Comparison of ENCODE assay signal across 8 mouse cellular contexts in the genomic region with DNA sequence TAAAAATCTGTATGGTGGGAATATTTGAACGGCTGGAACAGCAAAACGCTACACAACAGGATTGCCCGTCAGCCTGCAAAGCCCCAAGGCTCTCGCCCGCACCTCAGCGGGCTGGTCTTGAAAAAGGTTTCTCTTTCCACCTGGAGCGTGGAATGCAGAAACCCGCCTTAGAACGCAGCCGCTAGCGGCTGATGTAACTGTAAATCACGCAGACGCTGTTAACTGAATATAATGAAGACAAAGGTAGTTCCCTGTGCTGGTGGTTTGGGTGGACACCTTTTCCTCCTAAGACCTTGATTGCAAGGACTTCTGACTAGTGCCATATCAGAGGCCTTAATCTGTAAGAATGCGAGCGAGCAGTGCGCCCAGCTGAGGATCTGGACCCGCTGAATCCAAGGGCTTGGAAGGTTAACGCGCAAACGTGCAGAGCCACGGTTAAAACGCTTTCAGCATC. TPM values are rescaled to one million over a fixed set of nuclear protein-coding genes. Genes with fewer than 3 reads are reported as not detected.
A peak's percentile ranks its signal among the peaks of the same experiment; 100 is the strongest.
DNase-seq lines count a peak whose midpoint lies in the region; ATAC-seq and TF ChIP-seq lines count a peak whose summit lies in the region.

No protein-coding gene starts in this region.

- WGBS in kidney, postnatal 0 days = under 1% methylated on average over 22 of the region's 22 CpGs
- WGBS in hindbrain, embryonic 10.5 days = under 1% methylated on average over 22 of the region's 22 CpGs

- H3K9me3 ChIP-seq in kidney, postnatal 0 days (replicated peaks; ENCODE audit: low read length) = no peaks in the 10 kb centered on the region
- no peaks in the 10 kb centered on the region for H3K9me3 ChIP-seq in hindbrain, embryonic 10.5 days
- no peaks in the 10 kb centered on the region for H3K9me3 ChIP-seq in megakaryocyte, embryonic 14.5 days

- no peak; the same call in 1 of the 2 replicates for TF ChIP-seq CTCF in kidney, postnatal 0 days (IDR thresholded peaks at IDR 0.05; ENCODE audit: low read depth)

- no peaks in the 10 kb centered on the region for H3K36me3 ChIP-seq in kidney, postnatal 0 days (ENCODE audit: insufficient read depth, low read length)
- H3K36me3 ChIP-seq in hindbrain, embryonic 10.5 days = 0 out of 2 replicates have a peak, but pooled peaks cover 5% of the 10 kb centered on the region
- no peaks in the 10 kb centered on the region for H3K36me3 ChIP-seq in megakaryocyte, embryonic 14.5 days (replicated peaks; ENCODE audit: low read length)

- peak overlapping the region; percentile 96 for H3K4me2 ChIP-seq in kidney, postnatal 0 days (ENCODE audit: low read length)

- peak; percentile 1; the same call in 1 of the 2 replicates for ATAC-seq in kidney, postnatal 0 days (replicated peaks; ENCODE audit: low FRiP score, low read depth)
- peak; percentile 37 for ATAC-seq in CD4-positive, CD25-positive, alpha-beta regulatory T cell, adult 4 months

- DNase-seq in kidney, postnatal 0 days (ENCODE audit: low spot score) = no peak
- DNase-seq in kidney, postnatal 14 days = no peak
- DNase-seq in hindbrain, embryonic 10.5 days (ENCODE audit: low spot score) = no peak
- peak; percentile 55 for DNase-seq in thymus, postnatal 4 days
- no peak for DNase-seq in layer of hippocampus, adult 9-11 months

- H3K27ac ChIP-seq in kidney, postnatal 0 days = peak overlapping the region; percentile 100
- no peak overlapping the region for H3K27ac ChIP-seq in brown adipose tissue, adult 24 weeks (replicated peaks; ENCODE audit: low read depth, low read length)
- H3K27ac ChIP-seq in hindbrain, embryonic 10.5 days = peak overlapping the region; percentile 100

- peaks cover 11% of the 10 kb centered on the region; the same call in 1 of the 2 replicates for H3K4me1 ChIP-seq in kidney, postnatal 0 days (replicated peaks; ENCODE audit: insufficient read depth, low read length)
- H3K4me1 ChIP-seq in brown adipose tissue, adult 24 weeks (ENCODE audit: control insufficient read depth, insufficient read depth, insufficient read length, low read length) = peaks cover 9% of the 10 kb centered on the region; the same call in 1 of the 2 replicates
- peaks cover 25% of the 10 kb centered on the region for H3K4me1 ChIP-seq in hindbrain, embryonic 10.5 days (replicated peaks)
- H3K4me1 ChIP-seq in megakaryocyte, embryonic 14.5 days = peaks cover 31% of the 10 kb centered on the region

- H3K9ac ChIP-seq in kidney, postnatal 0 days (ENCODE audit: low read depth, low read length) = peak overlapping the region; percentile 100

- H3K4me3 ChIP-seq in kidney, postnatal 0 days (replicated peaks; ENCODE audit: low read depth, low read length) = peak overlapping the region; percentile 96
- H3K4me3 ChIP-seq in brown adipose tissue, adult 24 weeks (ENCODE audit: insufficient read depth, low read depth, low read length) = peak overlapping the region; percentile 97
- peak overlapping the region; percentile 91 for H3K4me3 ChIP-seq in hindbrain, embryonic 10.5 days
- peak overlapping the region; percentile 96 for H3K4me3 ChIP-seq in megakaryocyte, embryonic 14.5 days (replicated peaks)

- no peaks in the 10 kb centered on the region for H3K27me3 ChIP-seq in kidney, postnatal 0 days (ENCODE audit: insufficient read depth, low read length)
- no peaks in the 10 kb centered on the region for H3K27me3 ChIP-seq in hindbrain, embryonic 10.5 days (ENCODE audit: insufficient read depth, poor library complexity, severe bottlenecking)
- H3K27me3 ChIP-seq in megakaryocyte, embryonic 14.5 days (replicated peaks) = peaks cover 22% of the 10 kb centered on the region

RNA-seq across cellular contexts. Expression of a gene that starts 1.2 kb away (rescaled TPM):
- polyA plus RNA-seq in kidney, postnatal 0 days (2015; fragmentation: Nextera tagmentation; extraction: Ambion mirVana) = 72.3 and 73.5 TPM in 2 replicates
- 1 to 10 TPM in 1 of 2 experiments, under 1 TPM in 1; 0.62 to 1.1 TPM for polyA plus RNA-seq in CD4-positive, CD25-positive, alpha-beta regulatory T cell, adult 4 months (2017; shearing (Covaris generic))
- polyA plus RNA-seq in brown adipose tissue, adult 24 weeks (2012; ENCODE audit: insufficient read depth, insufficient read length, missing spikeins) = 19.6 and 24.2 TPM in 2 replicates
- polyA plus RNA-seq in hindbrain, embryonic 10.5 days (2016; fragmentation: Nextera tagmentation; extraction: Ambion mirVana) = 54.6 and 63.3 TPM in 2 replicates
- 5.3 and 12.4 TPM in 2 replicates for polyA plus RNA-seq in megakaryocyte, embryonic 14.5 days (2012; ENCODE audit: insufficient read depth, low replicate concordance)

RNA-seq across cellular contexts. Expression of a gene that starts 50.5 kb away (rescaled TPM):
- 32.2 and 33.1 TPM in 2 replicates for polyA plus RNA-seq in kidney, postnatal 0 days (2015; fragmentation: Nextera tagmentation; extraction: Ambion mirVana)
- 10 to 100 TPM in 1 of 2 experiments, 1 to 10 TPM in 1; 9.9 to 13.6 TPM for polyA plus RNA-seq in CD4-positive, CD25-positive, alpha-beta regulatory T cell, adult 4 months (2017; shearing (Covaris generic))
- 18.8 and 19.1 TPM in 2 replicates for polyA plus RNA-seq in brown adipose tissue, adult 24 weeks (2012; ENCODE audit: insufficient read depth, insufficient read length, missing spikeins)
- 37.4 and 39.9 TPM in 2 replicates for polyA plus RNA-seq in hindbrain, embryonic 10.5 days (2016; fragmentation: Nextera tagmentation; extraction: Ambion mirVana)
- polyA plus RNA-seq in megakaryocyte, embryonic 14.5 days (2012; ENCODE audit: insufficient read depth, low replicate concordance) = 10.7 and 35.3 TPM in 2 replicates
